Comparison of ENCODE assay signal across 8 mouse cellular contexts in the genomic region with DNA sequence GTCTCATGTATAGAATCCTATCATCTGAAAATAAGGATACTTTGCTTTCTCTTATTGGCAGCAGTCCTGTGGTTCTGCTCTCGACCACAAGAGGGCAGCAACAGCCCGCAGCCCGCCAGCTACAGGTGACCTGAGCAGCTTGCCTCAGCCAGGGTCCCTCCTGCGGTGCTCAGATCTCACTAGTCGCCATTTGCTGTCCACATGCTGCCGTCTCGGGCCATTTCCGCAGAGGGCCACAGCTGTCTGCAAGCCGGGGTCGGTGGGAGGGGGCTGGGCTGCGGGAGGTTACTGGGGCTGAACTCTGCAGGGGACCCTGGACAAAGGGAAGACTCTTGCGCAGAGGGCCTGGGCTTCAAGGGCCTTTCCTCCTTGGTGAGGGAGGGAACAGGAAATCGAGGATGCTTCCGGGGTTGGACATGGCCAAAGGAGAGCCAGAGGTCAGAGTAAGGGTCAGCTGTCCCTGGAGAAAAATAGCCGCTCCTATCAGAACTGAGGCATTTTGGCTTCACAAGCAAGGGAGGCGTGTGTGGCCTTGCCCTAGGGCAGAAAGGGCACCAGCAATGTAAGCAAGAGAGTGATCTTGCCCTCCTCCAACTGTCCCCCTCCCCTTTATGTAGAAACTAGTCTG. TPM values are rescaled to one million over a fixed set of nuclear protein-coding genes. Genes with fewer than 3 reads are reported as not detected.
A peak's percentile ranks its signal among the peaks of the same experiment; 100 is the strongest.
DNase-seq lines count a peak whose midpoint lies in the region.

No protein-coding gene starts in this region.

- WGBS in hindbrain, embryonic 10.5 days: under 1% methylated on average over 16 of the region's 16 CpGs

- no peaks in the 10 kb centered on the region for H3K27me3 ChIP-seq in hindbrain, embryonic 10.5 days (ENCODE audit: insufficient read depth, poor library complexity, severe bottlenecking)

- H3K27ac ChIP-seq in hindbrain, embryonic 10.5 days: peak overlapping the region; percentile 88

- peak overlapping the region; percentile 44 for H3K4me3 ChIP-seq in hindbrain, embryonic 10.5 days

- H3K4me1 ChIP-seq in hindbrain, embryonic 10.5 days (replicated peaks): peaks cover 16% of the 10 kb centered on the region

- H3K9me3 ChIP-seq in hindbrain, embryonic 10.5 days: no peaks in the 10 kb centered on the region

- DNase-seq in MN1 (ENCODE audit: low spot score): peak; percentile 83
- peak; percentile 76 for DNase-seq in cerebellum, adult 8-10 months
- DNase-seq in forelimb bud, embryonic 11.5 days (ENCODE audit: low read depth, low spot score): peak; percentile 89
- DNase-seq in hindbrain, embryonic 10.5 days (ENCODE audit: low spot score): peak; percentile 95
- DNase-seq in layer of hippocampus, adult 9-11 months: peak; percentile 41
- peak; percentile 70 for DNase-seq in lung, postnatal 10 days
- peak; percentile 54 for DNase-seq in retina, adult 2 months (ENCODE audit: low read depth, low spot score)
- DNase-seq in thymus, postnatal 36 days: peak; percentile 70 to 73

- no peaks in the 10 kb centered on the region for H3K36me3 ChIP-seq in hindbrain, embryonic 10.5 days

RNA-seq across cellular contexts. Expression of a gene that starts 8.1 kb away (rescaled TPM):
- 21.3 and 22.2 TPM in 2 replicates for polyA plus RNA-seq in hindbrain, embryonic 10.5 days (2016; fragmentation: Nextera tagmentation; extraction: Ambion mirVana)

RNA-seq across cellular contexts. Expression of a gene that starts 45.6 kb away (rescaled TPM):
- polyA plus RNA-seq in hindbrain, embryonic 10.5 days (2016; fragmentation: Nextera tagmentation; extraction: Ambion mirVana): 0.52 and 1.1 TPM in 2 replicates

Comparison
In these comparisons a context has a peak if more than half of its experiments do, and no peak if none do; other contexts are left out.
1. Peak in every context shown above with its lines: DNase-seq, H3K4me3 ChIP-seq and H3K27ac ChIP-seq.
2. DNase-seq: peak in every context shown above with its lines; median percentile 95 in hindbrain, embryonic 10.5 days; 89 in forelimb bud, embryonic 11.5 days; 83 in MN1; 76 in cerebellum, adult 8-10 months; 72 in thymus, postnatal 36 days; 70 in lung, postnatal 10 days; 54 in retina, adult 2 months; 41 in layer of hippocampus, adult 9-11 months.